Mouse (Mus musculus) kidney, adult 2 months (tissue): ENCODE data around the gene Fpgs.
A peak's percentile ranks its signal among the peaks of the same experiment; 100 is the strongest.

Experiments used
- CTCF ChIP-seq: fragments of 200-500 bp; conservative IDR thresholded peaks from 2 replicates; pipeline ENCODE4 v1.5.1; 2011; ENCODE audit warnings: low read depth, mild to moderate bottlenecking, control low read depth, low read length, moderate library complexity, mixed read lengths; ENCODE audit not compliant: insufficient read depth, insufficient read length
- POLR2A ChIP-seq: fragments of 200-500 bp; IDR thresholded peaks from one replicate; pipeline ENCODE4 v1.6.1; 2011; ENCODE audit warnings: low read depth, low read length, control low read depth

- peak; percentile 81 for TF ChIP-seq CTCF
- TF ChIP-seq POLR2A, result peak; percentile 60
These were observed 10.0 kb downstream of the Fpgs start for GRCm38 (mm10) chr2:32693823-32694411.
